Mouse (Mus musculus) induced T-regulatory cell, adult 2 months (primary cell): ENCODE measurements around the gene Cep112.
A peak's percentile ranks its signal among the peaks of the same experiment; 100 is the strongest.

Source experiments
- DNase-seq: peaks from one replicate; pipeline ENCODE4 v3.0.0-alpha.2; 2012; ENCODE audit warnings: low read depth

The Cep112 gene

GRCm38 (mm10) chr11:108424889-108425591 is at the start of gene Cep112:
TSS of gene Cep112 (plus strand) at chr11:108425192.
- DNase-seq = peak; percentile 99

- no peak for DNase-seq
Observed at GRCm38 (mm10) chr11:108376815-108377214, 48.2 kb upstream of the Cep112 start.

- DNase-seq = peak; percentile 88
Observed at GRCm38 (mm10) chr11:108377680-108378362, 47.2 kb upstream of the Cep112 start.

- no peak for DNase-seq
Observed at GRCm38 (mm10) chr11:108378363-108378751, 46.6 kb upstream of the Cep112 start.

GRCm38 (mm10) chr11:108382664-108383063 is 42.3 kb upstream of the Cep112 start:
- no peak for DNase-seq

GRCm38 (mm10) chr11:108384920-108385665 is 39.9 kb upstream of the Cep112 start:
- no peak for DNase-seq

GRCm38 (mm10) chr11:108385666-108386024 is 39.3 kb upstream of the Cep112 start:
- no peak for DNase-seq

GRCm38 (mm10) chr11:108395061-108395460 is 29.9 kb upstream of the Cep112 start:
- DNase-seq = no peak

- no peak for DNase-seq
Observed at GRCm38 (mm10) chr11:108396076-108396829, 28.7 kb upstream of the Cep112 start.

- DNase-seq = no peak
Observed at GRCm38 (mm10) chr11:108409876-108410644, 14.9 kb upstream of the Cep112 start.

GRCm38 (mm10) chr11:108416360-108416759 is 8.6 kb upstream of the Cep112 start:
- DNase-seq = no peak

GRCm38 (mm10) chr11:108418540-108418939 is 6.5 kb upstream of the Cep112 start:
- DNase-seq = peak; percentile 78

GRCm38 (mm10) chr11:108419242-108419641 is 5.8 kb upstream of the Cep112 start:
- no peak for DNase-seq

GRCm38 (mm10) chr11:108420751-108421150 is 4.2 kb upstream of the Cep112 start:
- no peak for DNase-seq

GRCm38 (mm10) chr11:108423221-108423620 is 1.8 kb upstream of the Cep112 start:
- no peak for DNase-seq

- peak; percentile 16 for DNase-seq
Observed at GRCm38 (mm10) chr11:108424111-108424510, 881 bp upstream of the Cep112 start.

GRCm38 (mm10) chr11:108425592-108425921 is 565 bp downstream of the Cep112 start:
- DNase-seq = peak; percentile 26

GRCm38 (mm10) chr11:108426086-108426485 is 1.1 kb downstream of the Cep112 start:
- peak; percentile 19 for DNase-seq

GRCm38 (mm10) chr11:108427191-108427590 is 2.2 kb downstream of the Cep112 start:
- DNase-seq = no peak

- no peak for DNase-seq
Observed at GRCm38 (mm10) chr11:108429076-108429475, 4.1 kb downstream of the Cep112 start.

- no peak for DNase-seq
Observed at GRCm38 (mm10) chr11:108443893-108444563, 19.0 kb downstream of the Cep112 start.
